Mouse (Mus musculus): ENCODE measurements around the gene Iqcd.

The Iqcd gene

DNA sequence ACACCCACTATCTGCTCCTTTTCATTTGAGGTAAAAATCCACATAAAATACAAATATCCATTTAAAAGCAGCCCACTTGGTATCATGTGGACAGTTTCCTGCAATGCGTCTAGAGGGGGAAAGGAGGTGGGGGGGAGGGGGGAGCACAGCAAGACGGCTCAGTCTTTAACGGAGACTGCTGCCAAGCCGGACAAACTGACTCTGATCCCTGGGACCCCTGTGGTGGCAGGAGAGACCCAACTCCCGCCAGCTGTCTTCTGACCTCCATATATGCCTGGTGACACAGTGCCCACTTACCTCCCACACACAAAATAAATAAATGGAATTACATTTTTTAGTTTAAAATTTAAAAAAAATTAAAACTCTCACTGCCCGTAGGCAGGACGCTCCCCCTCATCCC, 14.7 kb downstream of the Iqcd start:
- DNase-seq (ENCODE audit: low read depth, low spot score), result no peak

DNA sequence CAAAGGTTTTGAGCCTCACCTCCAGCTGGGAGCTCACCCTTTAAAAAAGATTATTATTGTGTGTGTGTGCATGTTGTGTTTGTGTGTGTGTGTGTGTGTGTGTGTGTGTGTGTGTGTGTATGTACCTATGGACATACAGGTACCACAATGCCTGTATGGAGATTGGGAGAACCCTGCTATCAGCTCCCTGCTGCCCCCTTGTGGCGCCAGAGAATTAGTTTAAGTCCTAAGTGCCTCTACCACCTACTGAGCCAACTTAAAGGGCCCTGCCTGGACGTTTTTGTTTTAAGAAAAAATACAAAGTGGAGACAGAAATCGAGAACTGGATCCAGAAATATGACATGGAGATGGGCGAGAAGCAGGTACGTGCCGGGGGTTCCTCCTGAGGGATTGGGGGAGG, 16.0 kb downstream of the Iqcd start:
- peak; percentile 62 for DNase-seq (ENCODE audit: low read depth, low spot score)

DNA sequence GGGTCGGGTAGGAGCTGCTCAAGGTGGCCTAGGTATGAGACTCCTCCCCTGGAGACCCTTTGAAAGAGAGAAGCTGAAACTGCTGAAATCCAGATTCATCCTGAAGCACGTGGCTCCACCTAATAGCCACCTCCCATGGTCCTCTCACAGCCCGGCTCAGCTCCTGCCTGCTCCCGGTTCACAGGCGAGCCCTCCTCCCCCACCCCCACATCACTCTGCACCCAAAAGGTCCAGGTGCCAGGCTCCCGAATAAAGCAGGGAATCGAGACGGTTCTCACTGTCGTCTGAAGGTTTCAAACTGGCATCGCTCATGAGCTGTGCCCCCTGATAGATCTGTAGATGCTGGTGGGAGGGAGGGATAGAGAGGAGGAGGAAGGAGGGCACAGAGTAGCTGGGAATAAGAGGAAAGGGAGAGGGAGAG, 16.4 kb downstream of the Iqcd start:
- DNase-seq (ENCODE audit: low read depth, low spot score), result no peak

DNA sequence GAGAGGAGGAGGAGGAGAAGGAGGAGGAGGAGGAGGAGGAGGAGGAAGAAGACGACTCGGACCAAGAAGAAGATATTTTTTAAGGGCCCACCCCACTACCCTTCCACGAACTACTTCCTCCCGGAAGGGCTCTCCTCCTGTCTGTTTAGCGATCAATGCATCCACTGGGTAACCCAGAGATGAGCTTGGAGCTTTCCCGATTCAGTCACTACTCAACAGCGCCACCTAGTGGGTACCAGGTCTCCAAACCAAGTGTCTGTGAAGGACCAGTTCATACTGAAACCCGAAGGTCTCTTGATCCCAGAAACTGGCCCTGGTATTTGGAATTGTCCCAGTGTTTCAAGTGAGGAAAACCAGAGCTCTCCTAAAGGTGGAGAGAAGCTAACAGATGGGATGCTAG, 16.9 kb downstream of the Iqcd start:
- peak; percentile 83 for DNase-seq (ENCODE audit: low read depth, low spot score)

DNA sequence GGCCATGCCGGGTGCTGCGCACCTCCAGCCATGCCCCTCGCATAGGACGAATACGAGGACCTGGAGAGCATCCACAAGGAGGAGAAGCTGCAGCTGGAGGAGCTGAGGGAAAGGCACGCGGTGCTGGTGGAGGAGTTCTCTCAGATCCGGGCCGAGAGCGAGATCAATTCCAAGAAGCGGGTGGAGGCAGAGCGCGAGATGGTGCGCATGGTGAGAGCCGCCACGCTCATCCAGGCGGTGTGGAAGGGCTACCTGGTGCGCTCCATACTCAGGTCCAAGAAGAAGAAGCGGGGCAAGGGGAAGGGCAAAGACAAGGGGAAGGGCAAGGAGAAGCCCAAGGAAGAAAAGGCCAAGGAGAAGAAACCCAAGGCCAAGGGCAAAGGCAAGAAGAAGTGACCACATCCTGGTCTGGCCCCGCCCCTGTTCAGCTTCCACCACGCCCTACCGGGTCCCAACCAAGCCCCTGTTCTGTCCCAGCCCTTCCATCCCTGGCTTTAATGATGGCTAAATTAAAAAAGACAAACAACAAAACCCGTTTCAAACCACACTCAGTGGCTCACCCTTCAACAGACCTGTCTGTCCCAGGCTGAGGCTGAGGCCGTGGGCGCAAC, 17.9 kb downstream of the Iqcd start:
- DNase-seq (ENCODE audit: low read depth, low spot score), result no peak

DNA sequence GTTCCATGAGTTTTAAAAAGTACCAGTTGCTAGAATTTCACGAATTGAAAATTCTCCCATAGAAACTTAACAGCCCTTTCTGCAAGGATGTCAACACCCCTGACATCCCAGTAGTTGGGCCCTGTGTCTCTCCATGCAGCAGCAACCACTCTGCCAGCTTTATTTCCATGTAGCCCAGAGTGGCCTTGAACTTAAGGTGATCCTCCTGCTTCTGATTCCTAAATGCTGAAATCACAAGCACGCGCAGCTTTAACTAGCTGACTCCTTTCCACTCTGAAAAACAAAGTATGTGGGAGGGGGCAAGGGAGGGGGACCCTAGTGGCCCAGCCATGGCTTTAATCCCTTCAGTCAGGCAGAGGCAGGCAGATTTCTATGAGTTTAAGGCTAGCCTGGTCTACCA, 18.5 kb downstream of the Iqcd start:
- DNase-seq (ENCODE audit: low read depth, low spot score), result no peak

DNA sequence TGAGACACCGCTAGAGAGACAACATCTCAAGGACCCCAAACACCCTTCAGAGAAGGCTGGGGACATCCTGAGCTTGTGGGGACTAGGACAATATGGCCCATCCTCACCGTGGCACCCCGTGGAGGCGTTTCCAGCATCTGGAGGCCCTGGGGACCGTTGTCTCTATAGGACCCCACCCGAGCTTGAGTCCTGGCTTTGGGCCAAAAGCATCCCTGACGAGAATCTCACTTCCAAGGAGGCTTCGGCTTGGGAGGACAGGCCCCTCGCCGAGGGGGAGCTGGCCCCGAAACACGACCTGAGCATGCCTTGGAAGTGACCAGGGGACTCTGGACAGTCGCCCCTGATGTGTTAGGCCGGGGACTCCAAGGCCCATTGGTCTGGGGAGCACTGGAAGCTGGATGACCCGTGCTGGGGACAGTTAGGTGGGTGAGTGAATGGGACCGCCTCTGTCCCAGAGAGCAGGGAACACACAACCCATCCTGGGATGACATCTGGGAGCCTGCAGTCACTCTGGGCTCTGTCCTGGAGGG, 20.5 kb downstream of the Iqcd start:
- no peak for DNase-seq (ENCODE audit: low read depth, low spot score)

DNA sequence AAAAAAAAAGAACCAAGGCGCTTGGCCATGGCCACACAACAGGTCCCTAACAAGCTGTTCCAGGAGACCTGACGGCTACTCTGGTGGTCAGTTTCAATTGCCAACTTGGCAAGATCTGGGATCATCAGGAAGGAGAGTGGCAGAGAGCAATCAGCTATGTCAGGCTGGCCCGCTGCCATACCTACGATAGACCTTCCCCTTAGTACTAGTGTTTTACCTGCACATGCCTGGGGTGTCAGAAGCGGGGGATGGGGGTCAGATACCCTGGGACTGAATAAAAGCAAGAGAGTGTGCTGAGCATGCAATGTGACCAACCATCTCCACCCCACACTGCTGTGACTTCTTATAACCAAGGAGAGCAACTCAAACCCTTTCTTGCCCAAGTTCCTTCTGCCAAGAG, 22.1 kb downstream of the Iqcd start:
- DNase-seq (ENCODE audit: low read depth, low spot score), result no peak

DNA sequence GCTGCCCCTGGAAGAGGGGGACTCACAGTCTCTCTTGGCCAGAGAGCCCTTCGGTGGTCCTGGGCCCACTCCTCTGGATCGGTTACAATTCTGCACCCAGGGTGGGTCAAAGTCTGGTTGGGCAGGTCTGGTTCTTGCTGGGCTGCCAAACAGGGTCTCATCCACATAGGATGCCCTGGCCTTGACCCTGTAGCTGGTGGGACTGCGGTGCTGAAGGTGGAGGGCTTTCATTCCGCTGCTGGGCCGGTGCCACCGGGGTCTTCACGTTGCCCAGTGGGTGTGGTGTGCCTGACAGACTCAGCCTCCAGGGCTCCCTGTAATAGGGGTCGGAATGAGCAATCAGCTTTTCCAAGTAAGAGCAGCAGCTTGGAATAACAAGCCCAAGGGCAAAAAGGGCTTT, 22.6 kb downstream of the Iqcd start:
- DNase-seq (ENCODE audit: low read depth, low spot score), result no peak

DNA sequence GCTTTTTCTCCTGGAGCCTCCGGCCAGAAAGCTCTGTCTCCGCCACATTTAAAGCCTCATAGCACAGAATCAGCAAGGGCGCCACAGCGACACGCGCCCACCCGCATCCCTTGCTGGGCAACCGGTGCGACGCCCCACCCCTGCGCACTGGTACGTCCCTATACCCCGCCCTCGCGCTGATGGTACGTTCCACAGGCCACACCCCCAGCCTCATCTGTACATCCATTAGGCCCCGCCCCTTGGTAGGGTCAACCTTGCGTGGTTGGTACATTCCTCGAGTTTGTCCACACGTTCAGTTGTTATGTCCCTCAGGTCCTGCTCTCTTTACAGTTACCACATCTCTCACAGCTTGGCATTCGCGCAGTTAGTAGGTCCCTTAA, 23.6 kb downstream of the Iqcd start, which contains the start of the genes Rita1 and Ddx54:
Gene Rita1 (minus strand): TSS at position 148 of the 380 bp plus-strand sequence.
Gene Ddx54 (plus strand): TSS at position 298 of the 380 bp plus-strand sequence.
- DNase-seq (ENCODE audit: low read depth, low spot score), result no peak

DNA sequence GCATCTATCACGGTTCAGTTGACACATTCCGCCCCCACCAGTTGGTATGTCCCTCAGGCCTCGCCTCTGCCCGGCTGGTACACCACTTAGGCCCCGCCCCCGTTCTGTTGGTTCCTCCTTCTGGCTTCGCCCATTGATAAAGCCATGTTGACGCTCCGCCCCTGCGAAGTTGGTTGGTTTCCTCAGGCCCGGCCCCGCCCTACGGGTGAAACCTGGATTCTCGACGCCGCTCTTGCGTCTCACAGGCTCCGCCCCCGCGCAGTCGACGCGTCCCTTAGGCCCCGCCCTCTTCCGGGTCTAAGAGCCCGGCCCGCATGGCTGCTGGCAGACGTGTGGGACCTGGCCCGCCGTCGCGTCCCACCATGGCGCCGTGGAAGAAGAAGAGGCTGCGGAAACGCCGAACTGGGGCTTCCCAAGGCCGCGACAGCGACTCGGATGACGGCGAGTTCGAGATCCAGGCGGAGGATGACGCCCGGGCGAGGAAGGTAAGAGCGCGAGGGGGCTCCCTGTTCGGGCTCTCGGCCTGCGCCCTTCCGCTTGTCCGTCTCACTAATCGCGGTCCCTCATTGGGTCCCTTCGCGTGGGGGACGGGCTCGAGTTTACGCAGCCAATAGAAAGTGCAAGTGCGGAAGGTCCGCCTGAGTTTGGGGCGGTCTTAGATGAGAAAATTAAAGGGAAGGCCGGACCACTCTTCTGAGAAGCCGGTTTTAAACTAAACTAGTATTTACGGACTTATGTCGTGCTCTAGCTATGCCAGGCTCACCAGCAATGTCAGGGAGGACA, 24.2 kb downstream of the Iqcd start:
- DNase-seq (ENCODE audit: low read depth, low spot score), result peak; percentile 100

DNA sequence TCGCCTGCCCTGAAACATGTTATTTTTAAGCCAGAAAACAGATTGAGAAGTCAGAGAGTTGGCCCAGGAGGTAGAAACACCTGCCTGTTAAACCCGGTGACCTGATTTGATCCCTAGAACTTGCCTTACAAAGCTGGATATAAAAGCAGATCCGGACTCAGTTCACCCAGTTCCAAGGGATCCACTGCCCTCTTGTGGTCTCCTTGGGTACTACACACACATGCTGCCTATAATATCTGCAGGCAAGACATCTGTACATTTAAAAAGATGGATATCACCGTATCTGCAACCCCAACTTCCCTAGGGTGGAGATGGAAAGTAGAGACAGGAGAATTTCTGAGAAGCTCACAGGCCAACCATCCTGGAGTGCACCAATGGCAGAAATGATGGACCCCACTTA, 27.1 kb downstream of the Iqcd start:
- DNase-seq (ENCODE audit: low read depth, low spot score), result no peak

DNA sequence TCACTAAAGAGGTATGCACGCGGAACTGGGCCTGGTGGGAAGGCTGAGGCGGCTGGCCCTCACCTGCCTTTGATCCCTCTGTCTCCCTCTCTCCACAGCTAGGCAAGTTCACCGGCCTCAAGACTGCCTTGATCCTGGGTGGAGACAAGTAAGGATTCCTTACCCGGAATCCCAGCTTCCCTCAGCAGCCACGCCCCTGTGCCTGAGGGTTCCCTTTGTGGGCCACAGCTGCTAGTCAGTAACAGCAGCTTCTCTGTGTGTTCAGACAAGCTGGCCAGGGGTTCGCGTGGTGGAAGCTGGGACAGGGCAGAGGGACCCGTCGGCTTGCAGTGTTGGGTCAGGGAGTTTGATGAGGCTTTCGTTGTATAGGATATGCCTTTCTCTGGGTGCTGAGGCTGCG, 30.0 kb downstream of the Iqcd start:
- DNase-seq (ENCODE audit: low read depth, low spot score), result no peak

DNA sequence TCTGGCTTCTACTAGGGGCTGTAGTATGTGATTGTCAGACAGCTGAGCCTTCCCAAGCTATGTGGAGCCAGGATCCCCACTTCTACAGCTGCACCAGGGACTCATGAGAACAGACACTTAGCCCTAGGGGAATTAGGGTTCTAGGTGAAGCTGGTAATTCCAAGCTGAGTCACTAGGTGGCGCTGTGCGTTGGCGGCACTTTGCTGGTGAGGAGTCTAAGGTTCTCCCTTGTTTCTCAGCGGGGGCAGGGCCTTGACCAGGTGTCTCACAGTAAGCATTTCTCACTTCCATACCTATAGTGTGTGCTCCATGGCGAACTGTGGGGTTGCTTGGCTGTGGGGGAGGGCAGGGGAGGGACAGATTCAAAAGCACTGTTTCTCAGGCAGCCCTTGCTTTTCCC, 30.4 kb downstream of the Iqcd start:
- DNase-seq (ENCODE audit: low read depth, low spot score), result no peak

DNA sequence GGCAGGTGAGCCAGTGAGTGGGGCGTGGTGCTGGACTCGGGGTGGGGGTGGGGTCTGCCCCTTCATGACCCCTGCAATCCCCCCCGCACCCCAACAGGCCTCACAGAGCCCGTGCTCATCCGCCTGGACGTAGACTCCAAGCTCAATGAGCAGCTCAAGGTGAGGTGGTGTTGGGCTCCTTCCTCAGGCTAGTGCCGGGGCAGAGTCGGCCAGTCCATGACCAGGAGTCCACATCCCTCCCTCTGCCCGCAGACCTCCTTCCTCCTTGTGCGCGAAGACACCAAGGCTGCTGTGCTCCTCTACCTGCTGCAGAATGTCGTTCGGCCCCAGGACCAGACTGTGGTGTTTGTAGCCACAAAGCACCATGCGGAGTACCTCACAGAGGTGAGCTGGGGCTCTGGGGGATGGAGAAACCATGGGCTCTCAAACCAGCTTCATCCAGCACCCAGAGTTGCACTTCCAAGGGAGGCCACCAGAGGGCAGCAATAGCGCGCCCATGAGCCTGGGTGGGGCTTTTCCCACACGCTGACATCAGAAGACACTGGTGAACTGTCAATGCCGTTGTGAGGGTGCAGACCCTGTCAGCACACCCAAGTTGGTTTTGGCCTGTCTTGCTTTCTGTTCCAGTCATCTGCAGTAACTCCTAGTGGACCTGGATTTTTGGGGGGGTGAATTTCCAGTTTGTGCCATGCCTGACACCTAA, 31.7 kb downstream of the Iqcd start:
- DNase-seq (ENCODE audit: low read depth, low spot score), result no peak

DNA sequence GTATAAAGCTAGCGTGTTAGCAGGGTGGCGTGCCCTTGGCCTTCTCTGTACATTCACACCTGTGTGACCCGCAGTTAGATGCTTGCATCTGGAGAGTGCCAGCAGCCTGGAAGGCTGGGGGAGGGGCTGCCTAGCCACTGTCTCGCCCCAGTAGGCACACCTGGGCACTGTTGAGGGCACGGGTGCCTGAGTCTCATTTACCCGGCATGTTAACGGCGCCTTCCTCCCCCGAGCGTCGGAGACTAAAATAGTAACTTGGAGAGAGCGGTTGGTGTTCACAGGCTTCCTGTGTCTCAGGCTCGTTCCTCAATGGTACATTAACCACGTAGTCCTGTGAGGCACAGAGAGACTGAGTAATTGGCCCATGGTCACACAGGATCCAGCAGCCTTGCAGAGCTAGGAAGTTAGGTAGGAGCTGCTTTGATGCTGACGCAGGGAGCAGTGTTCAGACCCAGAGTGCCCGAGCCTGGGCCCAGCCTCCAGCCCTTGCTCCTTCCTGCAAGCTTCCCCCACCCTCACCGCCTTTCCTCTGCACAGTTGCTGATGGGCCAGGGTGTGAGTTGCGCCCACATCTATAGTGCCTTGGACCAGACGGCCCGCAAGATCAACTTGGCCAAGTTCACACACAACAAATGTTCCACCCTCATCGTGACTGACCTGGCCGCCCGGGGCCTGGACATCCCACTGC, 32.4 kb downstream of the Iqcd start:
- DNase-seq (ENCODE audit: low read depth, low spot score), result no peak

DNA sequence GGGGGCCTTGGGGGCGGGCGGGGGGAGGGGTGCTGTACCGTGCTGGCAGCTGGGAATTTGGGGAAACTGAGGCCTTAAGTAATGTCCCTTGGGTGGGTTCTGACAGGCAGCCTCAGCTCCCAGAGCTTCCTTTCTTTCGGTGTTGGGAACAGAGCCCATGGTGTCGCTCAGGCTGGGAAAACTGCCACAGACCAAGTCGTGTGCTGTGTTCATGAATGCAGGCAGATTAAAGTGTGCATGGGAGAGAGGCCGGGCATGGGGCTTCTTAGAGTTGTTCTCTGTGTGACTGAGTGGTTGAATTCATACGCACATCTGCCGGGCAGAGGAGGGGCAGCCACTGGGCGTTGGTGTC, 33.0 kb downstream of the Iqcd start:
- no peak for DNase-seq (ENCODE audit: low read depth, low spot score)

DNA sequence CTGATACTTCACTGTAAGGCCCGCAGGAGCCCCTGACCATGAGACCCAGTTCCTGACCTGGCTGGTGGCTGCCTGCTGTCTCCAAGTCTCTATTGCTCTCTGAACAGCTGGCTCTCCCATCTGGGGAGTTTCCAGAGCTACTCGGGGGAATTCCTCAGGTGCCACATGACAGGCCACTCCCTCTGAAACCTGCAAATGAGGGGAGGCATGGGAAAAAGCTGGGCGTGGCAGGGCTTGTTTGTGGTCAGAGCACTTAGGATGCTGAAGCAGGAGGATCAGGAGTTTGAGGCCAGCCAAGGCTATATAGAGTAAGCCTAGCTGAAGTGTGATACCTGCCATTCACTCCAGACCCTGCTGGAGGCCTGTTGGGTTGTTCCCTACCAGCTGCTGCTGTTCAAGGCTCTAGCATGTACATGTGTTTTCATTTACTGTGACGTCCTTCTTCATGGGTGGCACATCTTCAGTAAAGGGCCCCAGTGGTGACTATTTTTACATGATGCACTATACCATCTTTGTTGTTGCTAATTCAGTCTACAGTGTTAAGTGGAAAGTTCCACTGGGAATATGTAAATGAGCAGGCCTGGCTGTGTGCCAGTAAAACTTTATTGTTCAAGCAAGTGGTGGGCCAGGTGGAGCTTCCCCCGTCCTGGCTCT, 33.5 kb downstream of the Iqcd start:
- DNase-seq (ENCODE audit: low read depth, low spot score), result no peak

DNA sequence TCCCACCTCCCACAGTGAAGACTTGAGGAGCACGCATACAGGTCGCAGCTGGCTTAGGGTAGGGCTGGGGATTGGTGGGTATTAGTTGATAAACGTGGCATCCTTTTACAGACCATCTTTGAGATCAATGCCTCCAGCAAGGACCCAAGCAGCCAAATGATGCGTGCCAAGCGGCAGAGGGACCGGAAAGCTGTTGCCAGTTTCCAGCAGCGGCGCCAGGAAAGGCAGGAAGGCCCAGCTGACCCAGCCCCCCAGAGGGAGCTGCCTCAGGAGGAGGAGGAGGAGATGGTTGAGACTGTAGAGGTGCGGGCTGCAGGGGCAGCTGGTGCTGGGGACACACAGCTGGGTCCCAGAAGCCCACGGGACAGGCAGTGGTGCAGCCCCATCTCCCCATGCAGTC, 35.6 kb downstream of the Iqcd start:
- DNase-seq (ENCODE audit: low read depth, low spot score), result no peak

DNA sequence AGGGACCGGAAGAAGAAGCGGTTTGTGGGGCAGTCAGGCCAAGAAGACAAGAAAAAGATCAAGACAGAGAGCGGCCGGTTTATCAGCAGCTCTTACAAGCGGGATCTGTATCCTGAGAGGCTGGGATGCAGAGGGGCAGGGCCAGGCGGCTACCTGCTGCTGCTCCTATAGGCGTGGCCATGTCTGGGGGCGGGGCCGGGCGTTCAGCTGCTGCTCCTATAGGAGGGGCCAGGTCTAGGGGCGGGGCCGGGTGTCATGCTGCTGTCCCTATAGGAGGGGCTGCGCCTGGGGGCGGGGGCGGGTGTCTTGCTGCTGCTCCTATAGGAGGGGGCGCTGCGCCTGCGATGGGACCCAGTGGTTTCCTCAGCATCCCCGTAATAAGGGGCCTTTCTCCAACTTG, 37.6 kb downstream of the Iqcd start:
- DNase-seq (ENCODE audit: low read depth, low spot score), result no peak

DNA sequence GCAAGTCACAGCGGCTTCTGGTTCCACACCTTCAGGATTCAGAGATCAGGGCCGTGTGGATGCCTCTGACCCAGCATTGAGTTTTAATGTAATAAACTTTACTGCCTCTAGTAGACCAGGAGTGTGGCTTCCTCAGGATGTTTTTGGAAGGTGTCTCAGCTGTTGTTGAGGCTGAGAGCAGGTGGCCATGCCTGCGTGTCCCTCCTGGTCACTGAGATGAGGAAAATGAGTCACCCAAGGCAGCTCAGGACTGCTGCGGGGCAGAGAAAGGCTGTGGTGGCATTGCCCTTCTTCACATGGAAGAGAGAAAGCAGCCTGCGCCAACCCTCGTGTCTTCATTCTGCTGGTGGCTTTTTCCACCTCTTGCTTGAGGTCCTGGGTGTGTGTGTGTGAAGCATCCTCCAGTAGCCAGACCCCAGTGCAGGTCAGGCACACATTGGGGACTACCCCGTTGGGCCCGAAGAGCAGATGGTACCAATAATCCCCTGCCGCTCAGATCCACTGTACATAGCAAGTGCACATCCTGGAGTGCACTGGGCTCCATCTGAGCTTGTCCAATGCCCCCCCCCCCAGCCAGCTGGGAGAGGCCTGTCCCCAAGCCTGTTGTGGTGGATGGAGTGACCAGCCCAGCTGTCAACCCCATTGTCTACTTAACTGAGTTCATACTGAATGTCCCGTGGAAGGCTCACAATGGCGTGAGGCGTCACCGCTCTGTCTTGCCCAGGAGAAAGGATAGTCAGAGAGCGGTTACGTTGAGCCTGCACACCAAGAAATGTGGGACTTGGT, 38.9 kb downstream of the Iqcd start:
- no peak for DNase-seq (ENCODE audit: low read depth, low spot score)

All from brain, embryonic 18.5 days (tissue).